Mouse (Mus musculus): ENCODE data around the gene Sgcd. TPM values are rescaled to one million over a fixed set of nuclear protein-coding genes. Genes with fewer than 3 reads are reported as not detected.

Sgcd gene
- polyA plus RNA-seq, 1 experiment from 2014 or later: 4.5 TPM

GRCm38 (mm10) chr11:47015683-47016082 lies 973.1 kb downstream of the Sgcd start:
- H3K4me1 ChIP-seq (replicated peaks): peaks cover 5% of the 10 kb centered on the region
- H3K4me2 ChIP-seq: no peak overlapping the region
- no peak overlapping the region for H3K9ac ChIP-seq
- H3K9me3 ChIP-seq: no peaks in the 10 kb centered on the region
- no peak overlapping the region for H3K4me3 ChIP-seq
- no peak for ATAC-seq (ENCODE audit: low FRiP score, low read depth)
- H3K27ac ChIP-seq (replicated peaks): no peak overlapping the region
- no peaks in the 10 kb centered on the region for H3K36me3 ChIP-seq
- H3K27me3 ChIP-seq: no peaks in the 10 kb centered on the region
- 54% methylated on average over 2 of the region's 2 CpGs for WGBS

GRCm38 (mm10) chr11:47014278-47014677 lies 974.5 kb downstream of the Sgcd start:
- Histone ChIP-seq H3K4me2 (no peak overlapping the region), H3K9me3 (no peaks in the 10 kb centered on the region), H3K27me3 (no peaks in the 10 kb centered on the region), H3K4me3 (no peak overlapping the region), H3K27ac (replicated peaks) (no peak overlapping the region), H3K36me3 (no peaks in the 10 kb centered on the region), H3K9ac (no peak overlapping the region), H3K4me1 (replicated peaks) (peaks cover 5% of the 10 kb centered on the region)
- no peak for ATAC-seq (ENCODE audit: low FRiP score, low read depth)

- Histone ChIP-seq H3K4me3 (no peak overlapping the region), H3K4me2 (no peak overlapping the region)
These were observed 978.6 kb downstream of the Sgcd start for GRCm38 (mm10) chr11:47010166-47010565.

DNA sequence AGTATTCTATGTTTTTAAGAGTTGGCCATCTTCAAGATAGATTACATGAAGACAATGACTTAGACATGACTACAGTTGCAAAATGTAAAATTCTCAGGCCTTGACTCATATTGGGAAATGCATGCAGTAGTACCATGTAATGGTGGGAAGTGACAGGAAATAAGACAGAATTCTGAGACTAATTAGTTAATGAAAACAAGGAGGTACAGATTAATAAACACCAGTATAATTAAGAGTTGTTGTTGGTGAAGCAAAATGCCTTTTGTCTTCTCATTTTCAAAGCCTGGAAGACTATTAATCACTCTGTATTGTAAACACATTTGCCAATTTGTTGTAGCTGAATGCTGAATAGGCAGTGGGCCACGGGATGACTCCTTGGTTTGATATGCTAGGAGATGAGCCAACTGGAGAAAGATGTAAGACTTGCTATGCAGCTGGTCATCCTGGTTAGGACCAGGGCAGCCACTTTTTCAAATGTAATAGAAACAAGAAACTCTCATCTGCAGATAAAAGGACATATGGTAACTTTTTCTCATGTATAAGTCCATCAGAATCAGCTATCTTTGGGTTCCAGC lies 983.4 kb downstream of the Sgcd start:
- H3K27me3 ChIP-seq: no peaks in the 10 kb centered on the region
- 61% methylated on average over 1 of the region's 1 CpGs for WGBS
- no peaks in the 10 kb centered on the region for H3K4me1 ChIP-seq (replicated peaks)
- H3K4me2 ChIP-seq: no peak overlapping the region
- no peaks in the 10 kb centered on the region for H3K36me3 ChIP-seq
- H3K27ac ChIP-seq (replicated peaks): no peak overlapping the region
- no peaks in the 10 kb centered on the region for H3K9me3 ChIP-seq
- H3K4me3 ChIP-seq: no peak overlapping the region
- H3K9ac ChIP-seq: no peak overlapping the region
- no peak for ATAC-seq (ENCODE audit: low FRiP score, low read depth)

More at GRCm38 (mm10) chr11:47010166-47010565, 978.6 kb downstream of the Sgcd start:
- Histone ChIP-seq H3K4me1 (replicated peaks) (no peaks in the 10 kb centered on the region), H3K36me3 (no peaks in the 10 kb centered on the region), H3K27ac (replicated peaks) (no peak overlapping the region), H3K9ac (no peak overlapping the region), H3K9me3 (no peaks in the 10 kb centered on the region), H3K27me3 (no peaks in the 10 kb centered on the region)
- no peak for ATAC-seq (ENCODE audit: low FRiP score, low read depth)

- H3K9me3 ChIP-seq: no peaks in the 10 kb centered on the region
- no peak for ATAC-seq (ENCODE audit: low FRiP score, low read depth)
- H3K27ac ChIP-seq (replicated peaks): no peak overlapping the region
- 30% methylated on average over 4 of the region's 4 CpGs for WGBS
- no peak overlapping the region for H3K4me2 ChIP-seq
- H3K4me1 ChIP-seq (replicated peaks): no peaks in the 10 kb centered on the region
- no peak overlapping the region for H3K4me3 ChIP-seq
- H3K9ac ChIP-seq: no peak overlapping the region
- H3K36me3 ChIP-seq: no peaks in the 10 kb centered on the region
- H3K27me3 ChIP-seq: no peaks in the 10 kb centered on the region
These were observed 1049.5 kb downstream of the Sgcd start for GRCm38 (mm10) chr11:46939311-46939710.

DNA sequence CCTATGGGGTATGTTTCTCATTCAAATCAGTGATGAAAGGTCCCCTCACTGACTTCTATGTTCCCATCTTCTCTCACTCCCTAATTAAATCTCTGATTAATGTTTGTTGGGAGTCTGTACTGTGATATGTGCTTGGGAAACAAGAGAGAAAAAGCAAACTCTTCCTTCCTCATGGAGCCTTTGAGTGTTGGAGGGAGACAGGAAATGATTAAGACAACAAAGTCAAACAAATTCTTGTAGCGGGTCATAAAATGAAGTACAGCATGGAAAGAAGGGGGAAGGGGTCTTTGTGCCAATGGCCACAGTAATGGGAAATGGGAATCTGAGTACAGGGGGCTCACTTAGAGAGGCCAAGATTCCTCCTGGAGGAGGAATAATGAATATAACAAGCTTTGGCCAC lies 1063.8 kb downstream of the Sgcd start:
- no peak for ATAC-seq (ENCODE audit: low FRiP score, low read depth)
- no peak overlapping the region for H3K27ac ChIP-seq (replicated peaks)
- 94% methylated on average over 1 of the region's 1 CpGs for WGBS

DNA sequence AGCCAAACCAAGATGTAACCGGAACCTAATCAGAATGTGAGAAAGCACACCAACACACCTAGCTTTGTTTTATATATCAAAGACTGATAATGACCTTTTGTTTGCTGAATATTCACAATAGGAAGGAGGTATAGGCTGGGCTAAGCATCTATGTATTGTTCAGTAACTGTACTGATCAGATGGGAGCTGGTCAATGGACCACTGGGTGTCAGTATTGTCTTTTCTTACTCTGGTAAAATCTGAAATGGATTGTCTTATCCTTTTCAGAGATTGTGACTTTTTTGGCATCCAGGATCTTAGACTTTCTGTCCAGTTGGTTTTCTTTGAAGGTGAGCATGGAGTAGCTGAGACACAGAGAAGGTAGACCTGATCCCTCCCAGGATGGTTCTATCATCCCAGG lies 1068.5 kb downstream of the Sgcd start:
- no peak overlapping the region for H3K4me3 ChIP-seq
- no peak for ATAC-seq (ENCODE audit: low FRiP score, low read depth)
- H3K9me3 ChIP-seq: no peaks in the 10 kb centered on the region
- no peaks in the 10 kb centered on the region for H3K27me3 ChIP-seq
- no peak overlapping the region for H3K4me2 ChIP-seq
- no peak overlapping the region for H3K27ac ChIP-seq (replicated peaks)
- no peak overlapping the region for H3K9ac ChIP-seq
- H3K36me3 ChIP-seq: no peaks in the 10 kb centered on the region
- no peaks in the 10 kb centered on the region for H3K4me1 ChIP-seq (replicated peaks)
- WGBS: 81% methylated on average over 1 of the region's 1 CpGs

More for the DNA sequence above, 1063.8 kb downstream of the Sgcd start:
- H3K4me3 ChIP-seq: no peak overlapping the region
- no peaks in the 10 kb centered on the region for H3K9me3 ChIP-seq
- H3K36me3 ChIP-seq: no peaks in the 10 kb centered on the region
- H3K27me3 ChIP-seq: no peaks in the 10 kb centered on the region
- no peak overlapping the region for H3K4me2 ChIP-seq
- H3K9ac ChIP-seq: no peak overlapping the region
- H3K4me1 ChIP-seq (replicated peaks): no peaks in the 10 kb centered on the region

DNA sequence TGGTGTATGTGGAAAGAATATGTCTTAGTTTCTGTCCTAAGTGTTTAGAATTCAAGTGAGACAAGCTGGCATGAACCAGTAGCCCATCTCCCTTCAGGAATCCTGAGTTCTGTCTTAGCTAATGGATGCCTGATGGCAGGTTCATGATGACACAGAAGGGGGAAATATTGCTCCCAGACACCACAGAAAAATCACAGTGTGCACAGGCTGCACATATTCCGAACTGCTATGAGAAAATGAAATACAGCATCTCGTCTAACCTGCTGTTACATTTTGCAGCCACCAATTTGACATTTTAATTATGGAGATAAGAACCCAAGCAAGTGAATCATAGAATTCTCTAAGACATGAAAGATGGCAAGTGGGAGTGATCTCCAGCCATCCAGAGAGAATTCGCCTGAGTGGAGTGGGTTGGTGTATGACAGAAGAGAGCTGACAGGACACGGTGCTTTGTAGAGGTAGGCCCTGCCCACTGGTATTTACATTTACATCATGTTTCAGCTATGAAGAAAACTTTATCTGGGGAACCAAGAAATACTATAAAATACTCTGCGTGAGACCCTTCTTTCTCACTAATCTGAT lies 1076.0 kb downstream of the Sgcd start:
- no peaks in the 10 kb centered on the region for H3K9me3 ChIP-seq
- ATAC-seq (ENCODE audit: low FRiP score, low read depth): no peak
- H3K4me3 ChIP-seq: no peak overlapping the region
- H3K36me3 ChIP-seq: no peaks in the 10 kb centered on the region
- H3K4me1 ChIP-seq (replicated peaks): no peaks in the 10 kb centered on the region
- H3K9ac ChIP-seq: no peak overlapping the region
- no peak overlapping the region for H3K27ac ChIP-seq (replicated peaks)
- no peak overlapping the region for H3K4me2 ChIP-seq
- WGBS: 80% methylated on average over 5 of the region's 5 CpGs
- no peaks in the 10 kb centered on the region for H3K27me3 ChIP-seq

- H3K4me2 ChIP-seq: no peak overlapping the region
- no peaks in the 10 kb centered on the region for H3K9me3 ChIP-seq
- no peak overlapping the region for H3K9ac ChIP-seq
- H3K4me1 ChIP-seq (replicated peaks): no peaks in the 10 kb centered on the region
- 90% methylated on average over 1 of the region's 1 CpGs for WGBS
- no peaks in the 10 kb centered on the region for H3K36me3 ChIP-seq
- no peak overlapping the region for H3K4me3 ChIP-seq
- no peak for ATAC-seq (ENCODE audit: low FRiP score, low read depth)
- H3K27me3 ChIP-seq: no peaks in the 10 kb centered on the region
- H3K27ac ChIP-seq (replicated peaks): no peak overlapping the region
These were observed 1084.5 kb downstream of the Sgcd start for GRCm38 (mm10) chr11:46904281-46904680.

DNA sequence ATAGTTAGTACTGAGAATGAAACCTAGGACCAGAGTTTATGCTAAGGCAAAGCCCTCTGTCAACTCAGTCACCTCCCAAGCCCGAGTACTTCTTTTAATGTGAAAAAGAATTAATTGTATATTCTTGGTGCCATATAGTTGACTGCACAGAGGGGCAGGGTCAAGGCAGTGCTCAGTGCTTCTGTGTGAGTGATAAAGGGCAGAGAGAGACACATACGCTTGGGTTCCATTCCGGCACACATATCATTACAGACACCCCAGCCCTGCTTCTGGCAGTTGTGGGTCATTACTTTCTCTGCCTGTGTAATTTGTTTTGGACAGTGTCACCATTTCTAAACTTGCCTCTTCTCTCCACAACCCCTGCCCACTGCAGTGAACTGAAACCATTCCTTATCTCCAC lies 1099.7 kb downstream of the Sgcd start:
- WGBS: 85% methylated on average over 3 of the region's 3 CpGs
- Histone ChIP-seq H3K4me1 (replicated peaks) (no peaks in the 10 kb centered on the region), H3K4me2 (no peak overlapping the region), H3K36me3 (no peaks in the 10 kb centered on the region), H3K27ac (replicated peaks) (no peak overlapping the region), H3K27me3 (no peaks in the 10 kb centered on the region), H3K4me3 (no peak overlapping the region), H3K9me3 (no peaks in the 10 kb centered on the region), H3K9ac (no peak overlapping the region)
- no peak for ATAC-seq (ENCODE audit: low FRiP score, low read depth)

DNA sequence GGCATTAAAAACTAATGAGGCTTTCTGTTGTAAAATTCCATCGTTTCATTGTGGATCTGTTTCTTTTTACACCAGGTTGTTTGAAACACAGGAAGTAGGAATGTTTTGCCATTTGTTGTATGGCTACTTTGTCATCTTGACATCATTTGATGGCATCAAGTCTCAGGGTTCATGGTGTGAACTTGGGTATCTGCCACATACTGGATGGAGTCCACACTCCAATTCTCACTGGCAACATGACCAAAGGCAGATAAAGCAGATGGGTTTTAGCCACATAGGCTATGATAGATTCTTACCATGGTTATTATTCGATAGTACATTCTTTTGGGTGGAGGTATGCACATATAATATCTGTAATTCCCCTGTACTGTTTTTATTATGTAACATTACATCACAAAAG lies 1106.3 kb downstream of the Sgcd start:
- H3K36me3 ChIP-seq: no peaks in the 10 kb centered on the region
- no peak overlapping the region for H3K27ac ChIP-seq (replicated peaks)
- no peak overlapping the region for H3K4me2 ChIP-seq
- 90% methylated on average over 2 of the region's 2 CpGs for WGBS
- H3K9me3 ChIP-seq: no peaks in the 10 kb centered on the region
- H3K27me3 ChIP-seq: no peaks in the 10 kb centered on the region
- no peak overlapping the region for H3K4me3 ChIP-seq
- no peak for ATAC-seq (ENCODE audit: low FRiP score, low read depth)
- no peaks in the 10 kb centered on the region for H3K4me1 ChIP-seq (replicated peaks)
- H3K9ac ChIP-seq: no peak overlapping the region

DNA sequence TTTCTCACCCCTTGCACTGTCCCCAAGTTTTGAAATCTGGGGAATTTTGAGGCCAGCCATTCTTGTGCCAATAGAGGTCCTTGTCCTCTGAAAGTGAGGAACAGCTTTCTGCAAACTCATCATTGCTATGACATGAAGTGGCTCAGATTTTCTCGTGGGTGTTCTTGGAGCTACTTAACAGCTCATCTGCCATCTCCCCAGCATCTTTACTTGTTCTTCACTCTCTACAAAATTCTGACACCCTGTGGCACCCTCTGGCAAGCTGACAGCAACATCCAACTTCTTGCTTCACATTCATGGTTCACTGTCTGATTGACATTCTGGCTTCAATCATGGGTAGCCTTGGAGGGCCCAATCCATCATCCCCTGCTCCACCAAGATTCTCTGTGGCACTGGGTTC lies 1113.0 kb downstream of the Sgcd start:
- H3K27me3 ChIP-seq: no peaks in the 10 kb centered on the region
- no peak overlapping the region for H3K9ac ChIP-seq
- no peak overlapping the region for H3K4me3 ChIP-seq
- no peaks in the 10 kb centered on the region for H3K4me1 ChIP-seq (replicated peaks)
- H3K9me3 ChIP-seq: no peaks in the 10 kb centered on the region
- H3K27ac ChIP-seq (replicated peaks): no peak overlapping the region
- WGBS: 86% methylated on average over 1 of the region's 1 CpGs
- ATAC-seq (ENCODE audit: low FRiP score, low read depth): no peak
- no peaks in the 10 kb centered on the region for H3K36me3 ChIP-seq
- H3K4me2 ChIP-seq: no peak overlapping the region

DNA sequence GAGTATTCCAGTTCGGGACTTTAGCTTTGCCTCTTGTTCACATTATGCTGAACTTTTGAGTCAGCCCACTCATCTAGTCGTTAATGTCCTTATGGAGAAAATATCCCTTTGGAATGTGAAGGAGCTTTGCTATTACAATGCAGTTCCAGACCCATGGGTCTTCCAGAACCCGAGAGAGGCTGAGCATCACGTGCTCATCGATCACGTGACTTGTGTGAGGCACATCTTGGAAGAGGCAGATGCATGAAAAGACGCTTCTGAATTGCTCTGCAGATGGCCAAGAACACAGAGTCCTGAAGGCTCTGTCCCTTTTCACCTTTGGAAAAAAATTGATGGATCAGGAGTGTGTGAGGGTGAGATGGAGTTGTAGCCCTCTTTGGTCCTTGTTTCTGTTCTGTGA lies 1120.2 kb downstream of the Sgcd start:
- no peak overlapping the region for H3K4me3 ChIP-seq
- H3K9me3 ChIP-seq: no peaks in the 10 kb centered on the region
- H3K27me3 ChIP-seq: no peaks in the 10 kb centered on the region
- no peak overlapping the region for H3K4me2 ChIP-seq
- no peak overlapping the region for H3K9ac ChIP-seq
- no peak for ATAC-seq (ENCODE audit: low FRiP score, low read depth)
- H3K4me1 ChIP-seq (replicated peaks): no peaks in the 10 kb centered on the region
- 87% methylated on average over 7 of the region's 7 CpGs for WGBS
- H3K27ac ChIP-seq (replicated peaks): no peak overlapping the region
- H3K36me3 ChIP-seq: no peaks in the 10 kb centered on the region

All from hindbrain, embryonic 15.5 days (tissue).